ENCODE assay signal across 9 mouse cellular contexts in genomic region chr13:30985275-30985597, GRCm38 (mm10). TPM values are rescaled to one million over a fixed set of nuclear protein-coding genes. Genes with fewer than 3 reads are reported as not detected.
DNase-seq lines count a peak whose midpoint lies in the region; ATAC-seq lines count a peak whose summit lies in the region.
"Had no signal": no experiment of that assay in that cellular context is flagged by ENCODE, and none has a peak within 500 bp of the region (broad histone marks: within the 10 kb centered on the region; RNA-seq: fewer than 3 reads in every experiment).

No protein-coding gene starts in this region.

- H3K4me1 ChIP-seq in kidney, embryonic 14.5 days (ENCODE audit: control insufficient read depth, insufficient read depth, low read length), result peaks cover 9% of the 10 kb centered on the region
- H3K4me1 ChIP-seq in embryonic facial prominence, embryonic 10.5 days, result peaks cover 16% of the 10 kb centered on the region
- 0 out of 2 replicates have a peak, but pooled peaks cover 12% of the 10 kb centered on the region for H3K4me1 ChIP-seq in midbrain, embryonic 15.5 days

- intact Hi-C loops in left cerebral cortex, postnatal 25 days (cut with DNase I), result loop anchor here (5.0 kb wide), 1 partner anchor 632 kb away; no protein-coding TSS in a partner anchor

- peak overlapping the region; percentile 54 for H3K4me2 ChIP-seq in kidney, embryonic 14.5 days (replicated peaks; ENCODE audit: low read depth, low read length)
- H3K4me2 ChIP-seq in midbrain, embryonic 15.5 days, result peak overlapping the region; percentile 49

- 23% methylated on average over 13 of the region's 13 CpGs for WGBS in kidney, embryonic 14.5 days
- WGBS in embryonic facial prominence, embryonic 10.5 days, result 20% methylated on average over 13 of the region's 13 CpGs
- 19% methylated on average over 13 of the region's 13 CpGs for WGBS in midbrain, embryonic 15.5 days

- DNase-seq in kidney, postnatal 14 days, result no peak
- no peak for DNase-seq in embryonic facial prominence, embryonic 10.5 days (ENCODE audit: low spot score)
- peak; percentile 45 for DNase-seq in induced T-regulatory cell, adult 2 months (ENCODE audit: low read depth)
- no peak for DNase-seq in left cerebral cortex, postnatal 25 days (ENCODE audit: low spot score in 2 of 2)
- DNase-seq in embryo, embryonic 10 days (ENCODE audit: low spot score), result no peak

- H3K27ac ChIP-seq in kidney, embryonic 14.5 days (ENCODE audit: low read depth, low read length), result no peak overlapping the region
- H3K27ac ChIP-seq in embryonic facial prominence, embryonic 10.5 days (replicated peaks), result peak overlapping the region; percentile 57
- 0 out of 2 replicates have a peak overlapping the region, but pooled peaks have one; percentile 6 for H3K27ac ChIP-seq in midbrain, embryonic 15.5 days

- H3K27me3 ChIP-seq in kidney, embryonic 14.5 days (ENCODE audit: control insufficient read depth, insufficient read depth, low read length), result peaks cover 11% of the 10 kb centered on the region; the same call in 1 of the 2 replicates
- peaks cover 48% of the 10 kb centered on the region for H3K27me3 ChIP-seq in embryonic facial prominence, embryonic 10.5 days (replicated peaks; ENCODE audit: low read depth, poor library complexity, severe bottlenecking)
- H3K27me3 ChIP-seq in midbrain, embryonic 15.5 days (replicated peaks), result 0 out of 2 replicates have a peak, but pooled peaks cover 10% of the 10 kb centered on the region

- peak overlapping the region; percentile 38; the same call in 1 of the 2 replicates for H3K9ac ChIP-seq in kidney, embryonic 14.5 days (ENCODE audit: low read depth, low read length)
- peak overlapping the region; percentile 18; the same call in 1 of the 2 replicates for H3K9ac ChIP-seq in midbrain, embryonic 15.5 days

- H3K4me3 ChIP-seq in kidney, embryonic 14.5 days (ENCODE audit: low read length), result peak overlapping the region; percentile 32
- peak overlapping the region; percentile 51 for H3K4me3 ChIP-seq in embryonic facial prominence, embryonic 10.5 days
- H3K4me3 ChIP-seq in midbrain, embryonic 15.5 days, result peak overlapping the region; percentile 29

- no peaks in the 10 kb centered on the region for H3K9me3 ChIP-seq in kidney, embryonic 14.5 days (ENCODE audit: control insufficient read depth, low read length)
- no peaks in the 10 kb centered on the region for H3K9me3 ChIP-seq in embryonic facial prominence, embryonic 10.5 days
- no peaks in the 10 kb centered on the region for H3K9me3 ChIP-seq in midbrain, embryonic 15.5 days

- no peaks in the 10 kb centered on the region for H3K36me3 ChIP-seq in kidney, embryonic 14.5 days (ENCODE audit: control insufficient read depth, insufficient read depth, low read length)
- H3K36me3 ChIP-seq in embryonic facial prominence, embryonic 10.5 days (replicated peaks), result no peaks in the 10 kb centered on the region
- no peaks in the 10 kb centered on the region for H3K36me3 ChIP-seq in midbrain, embryonic 15.5 days (replicated peaks)

- no peak for ATAC-seq in kidney, embryonic 14.5 days (ENCODE audit: low FRiP score, low TSS enrichment)
- ATAC-seq in midbrain, embryonic 15.5 days (replicated peaks), result no peak
- no peak for ATAC-seq in megakaryocyte progenitor cell, adult 5-6 weeks (replicated peaks; ENCODE audit: poor library complexity)

RNA-seq across cellular contexts. Expression of gene Gm5447, which starts 11.2 kb away (rescaled TPM):
- 0.15 TPM in 1 of 2 replicates, not detected in the other for polyA plus RNA-seq in kidney, embryonic 14.5 days (2014; fragmentation: Nextera tagmentation; extraction: Ambion mirVana)
- 0.14 and 0.19 TPM in 2 replicates for polyA plus RNA-seq in embryonic facial prominence, embryonic 10.5 days (2016; fragmentation: Nextera tagmentation; extraction: Ambion mirVana)
- polyA plus RNA-seq in midbrain, embryonic 15.5 days (2015; fragmentation: Nextera tagmentation; extraction: Ambion mirVana), result 0.09 TPM in 1 of 2 replicates, not detected in the other
- total RNA-seq in megakaryocyte progenitor cell, adult 5-6 weeks (2015), result 0.22 TPM in 1 of 2 replicates, not detected in the other
- not detected in 2 replicates for total RNA-seq in megakaryocyte progenitor cell, adult 5-6 weeks (2017)
- not detected for total RNA-seq in left cerebral cortex, postnatal 25 days (2021)
- total RNA-seq: MEL had no signal

RNA-seq across cellular contexts. Expression of gene Exoc2, which starts 11.3 kb away (rescaled TPM):
- 18.6 and 33.2 TPM in 2 replicates for polyA plus RNA-seq in kidney, embryonic 14.5 days (2014; fragmentation: Nextera tagmentation; extraction: Ambion mirVana)
- 37.4 and 38.7 TPM in 2 replicates for polyA plus RNA-seq in embryonic facial prominence, embryonic 10.5 days (2016; fragmentation: Nextera tagmentation; extraction: Ambion mirVana)
- polyA plus RNA-seq in midbrain, embryonic 15.5 days (2015; fragmentation: Nextera tagmentation; extraction: Ambion mirVana), result 54.1 and 59.3 TPM in 2 replicates
- 43.8 and 47.6 TPM in 2 replicates for total RNA-seq in megakaryocyte progenitor cell, adult 5-6 weeks (2015)
- total RNA-seq in megakaryocyte progenitor cell, adult 5-6 weeks (2017), result 32.5 and 50.5 TPM in 2 replicates
- total RNA-seq in left cerebral cortex, postnatal 25 days (2021), result 10 to 100 TPM; 39.5 to 40.6 TPM

RNA-seq across cellular contexts. Expression of gene Hus1b, which starts 37.7 kb away (rescaled TPM):
- polyA plus RNA-seq in kidney, embryonic 14.5 days (2014; fragmentation: Nextera tagmentation; extraction: Ambion mirVana), result 0.16 and 0.42 TPM in 2 replicates
- polyA plus RNA-seq in embryonic facial prominence, embryonic 10.5 days (2016; fragmentation: Nextera tagmentation; extraction: Ambion mirVana), result 0.32 TPM in 1 of 2 replicates, not detected in the other
- not detected in 2 replicates for polyA plus RNA-seq in midbrain, embryonic 15.5 days (2015; fragmentation: Nextera tagmentation; extraction: Ambion mirVana)
- 1.1 and 1.4 TPM in 2 replicates for total RNA-seq in megakaryocyte progenitor cell, adult 5-6 weeks (2015)
- 0.62 and 1.0 TPM in 2 replicates for total RNA-seq in megakaryocyte progenitor cell, adult 5-6 weeks (2017)
- total RNA-seq in left cerebral cortex, postnatal 25 days (2021), result under 1 TPM; 0.27 to 0.71 TPM
